Mouse (Mus musculus) inflammation-experienced regulatory T-cells, adult 6 months (primary cell): Measurements from ENCODE around the gene Rps6kb2. TPM values are rescaled to one million over a fixed set of nuclear protein-coding genes. Genes with fewer than 3 reads are reported as not detected.
A peak's percentile ranks its signal among the peaks of the same experiment; 100 is the strongest.

ENCODE experiments used
- ATAC-seq: one replicate; pipeline ENCODE4 v1.8.0; 2017
- polyA plus RNA-seq, 3 experiments: library from polyadenylated mRNA; unstranded; fragments of 100-300 nt; shearing (Covaris generic); gene quantifications; one replicate each; pipeline ENCODE4 v1.2.1; 2017

Rps6kb2 gene
- polyA plus RNA-seq, 3 experiments from 2014 or later: 26.3 to 35.3 (median 30.1) TPM

DNA sequence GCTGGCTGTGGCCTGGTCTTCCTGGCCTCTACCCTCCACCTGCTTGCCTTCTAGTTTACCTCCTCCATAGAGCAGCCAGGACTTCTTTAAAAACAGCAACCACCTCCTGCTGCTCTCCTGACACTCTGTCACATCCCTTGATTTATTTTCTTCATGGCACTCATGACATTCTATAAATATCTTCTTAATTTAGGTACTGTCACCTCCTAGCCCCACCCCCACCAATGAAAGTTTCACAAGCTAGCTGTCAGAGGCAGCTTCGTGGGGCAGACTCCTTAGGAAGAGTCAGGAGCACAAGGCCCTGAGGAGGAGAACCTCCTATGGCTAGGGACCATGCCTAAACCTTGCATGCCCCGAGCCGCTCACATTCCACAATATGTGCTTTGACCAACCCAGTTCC is 24.1 kb upstream of the Rps6kb2 start:
- no peak for ATAC-seq

DNA sequence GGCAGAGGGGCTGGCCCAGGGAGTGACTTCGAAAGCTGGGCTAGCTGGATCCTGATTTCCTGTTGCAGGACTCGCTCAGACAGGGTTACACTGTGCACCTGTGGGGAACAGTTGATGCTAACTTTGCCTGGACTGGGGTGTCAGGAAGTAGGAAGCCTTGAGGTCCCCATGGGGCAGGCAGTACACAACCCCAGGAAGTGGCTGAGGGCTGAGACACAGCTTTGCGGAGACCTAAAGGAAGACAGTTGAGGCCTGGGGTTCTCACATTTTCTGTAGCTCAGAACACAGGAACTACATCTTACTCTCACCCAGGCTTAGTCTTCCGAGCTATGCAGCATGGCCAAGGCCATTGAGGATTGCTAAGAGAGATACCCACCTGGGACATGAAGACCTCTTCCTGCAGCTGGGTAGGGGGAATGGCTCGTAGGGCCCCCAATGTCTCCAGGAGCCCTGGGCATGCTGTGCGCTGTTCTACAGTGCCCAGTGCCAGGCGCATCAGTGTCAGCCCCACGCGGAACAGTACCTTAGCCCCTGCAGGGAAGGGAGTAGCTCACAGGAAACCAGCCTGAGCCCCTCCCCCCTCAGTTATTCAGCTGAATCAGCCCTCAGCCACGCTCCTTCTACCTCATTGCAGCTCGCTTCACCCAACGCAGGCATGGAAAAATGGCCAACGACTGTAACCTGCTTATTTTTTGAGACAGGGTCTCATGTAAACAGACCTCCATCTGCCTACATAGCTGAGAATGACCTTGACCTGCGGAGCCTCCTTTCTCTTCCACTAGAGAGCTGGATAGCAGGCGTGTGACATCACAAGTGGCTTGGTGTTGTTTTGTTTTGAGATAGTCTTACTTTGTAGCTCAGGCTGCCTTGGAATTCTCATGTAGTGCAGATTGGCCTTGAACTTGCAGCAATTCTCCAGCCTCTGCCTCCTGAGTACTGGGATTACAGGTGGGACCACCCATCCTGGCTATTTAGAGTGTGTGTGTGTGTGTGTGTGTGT is 22.1 kb upstream of the Rps6kb2 start:
- peak; percentile 77 for ATAC-seq

DNA sequence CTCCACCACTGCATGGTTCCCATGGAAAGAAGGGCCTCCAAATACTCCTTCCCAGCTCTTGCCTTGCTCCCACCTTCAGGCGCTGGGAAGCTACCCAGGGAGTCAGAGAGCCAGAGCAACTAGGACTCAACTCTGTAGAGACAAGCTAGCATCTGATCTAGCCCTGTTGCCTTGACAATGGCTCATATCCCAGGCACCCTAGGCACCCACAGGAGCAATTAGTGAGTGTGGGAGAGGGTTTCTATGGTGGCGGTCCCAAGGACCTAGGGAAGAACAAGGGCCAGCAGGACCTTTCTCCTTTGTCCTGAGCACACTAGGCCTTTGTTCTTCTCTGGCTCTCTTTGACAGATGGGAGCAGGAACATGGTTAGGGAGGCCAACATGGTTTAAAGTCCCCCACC is 20.5 kb upstream of the Rps6kb2 start:
- no peak for ATAC-seq

- peak; percentile 19 for ATAC-seq
Measured at GRCm38 (mm10) chr19:4181892-4182291, 18.7 kb upstream of the Rps6kb2 start.

DNA sequence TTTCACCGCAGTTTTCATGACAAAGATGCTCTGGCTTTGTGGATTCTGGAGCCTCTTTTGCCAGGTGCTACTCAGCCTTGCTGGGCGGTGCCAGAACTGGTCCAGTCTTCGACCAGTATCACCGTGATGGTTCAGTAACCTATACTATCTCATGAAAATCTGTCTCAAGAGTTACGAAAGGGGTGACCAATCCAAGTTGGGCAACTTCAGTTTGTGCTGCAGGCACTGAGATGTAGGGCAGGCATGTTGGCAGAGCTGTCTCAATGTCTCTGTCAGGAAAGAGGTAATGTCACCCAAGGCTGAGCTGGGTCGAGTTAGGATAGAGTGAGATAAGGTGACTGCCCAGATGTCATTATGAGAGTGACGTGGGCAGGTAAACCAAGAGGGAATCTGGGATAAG is 17.3 kb upstream of the Rps6kb2 start:
- ATAC-seq: no peak

GRCm38 (mm10) chr19:4175368-4175947 is 12.3 kb upstream of the Rps6kb2 start, which contains the start of gene Carns1:
Carns1 (minus strand) TSS chr19:4175479.
- no peak for ATAC-seq

DNA sequence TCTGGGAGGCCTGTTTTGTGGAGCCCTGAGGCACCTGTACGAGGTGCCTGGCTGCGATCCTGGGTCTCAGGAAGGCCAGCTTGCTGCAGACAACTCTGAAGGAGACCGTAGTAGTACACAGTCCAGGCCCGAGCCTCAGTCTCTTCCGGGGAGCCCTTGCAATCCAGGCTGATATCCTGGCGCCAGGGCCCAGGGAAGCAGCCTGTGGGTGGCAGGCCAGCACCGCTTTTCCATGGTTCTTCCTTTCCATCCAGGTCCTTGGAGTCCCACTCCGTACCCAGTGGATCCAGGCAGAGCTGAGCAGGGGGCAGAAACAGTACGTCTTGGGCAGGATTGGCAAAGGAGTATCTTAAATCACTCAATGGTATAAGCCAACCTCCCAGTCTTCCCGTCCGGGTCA is 9.8 kb upstream of the Rps6kb2 start:
- ATAC-seq: no peak

DNA sequence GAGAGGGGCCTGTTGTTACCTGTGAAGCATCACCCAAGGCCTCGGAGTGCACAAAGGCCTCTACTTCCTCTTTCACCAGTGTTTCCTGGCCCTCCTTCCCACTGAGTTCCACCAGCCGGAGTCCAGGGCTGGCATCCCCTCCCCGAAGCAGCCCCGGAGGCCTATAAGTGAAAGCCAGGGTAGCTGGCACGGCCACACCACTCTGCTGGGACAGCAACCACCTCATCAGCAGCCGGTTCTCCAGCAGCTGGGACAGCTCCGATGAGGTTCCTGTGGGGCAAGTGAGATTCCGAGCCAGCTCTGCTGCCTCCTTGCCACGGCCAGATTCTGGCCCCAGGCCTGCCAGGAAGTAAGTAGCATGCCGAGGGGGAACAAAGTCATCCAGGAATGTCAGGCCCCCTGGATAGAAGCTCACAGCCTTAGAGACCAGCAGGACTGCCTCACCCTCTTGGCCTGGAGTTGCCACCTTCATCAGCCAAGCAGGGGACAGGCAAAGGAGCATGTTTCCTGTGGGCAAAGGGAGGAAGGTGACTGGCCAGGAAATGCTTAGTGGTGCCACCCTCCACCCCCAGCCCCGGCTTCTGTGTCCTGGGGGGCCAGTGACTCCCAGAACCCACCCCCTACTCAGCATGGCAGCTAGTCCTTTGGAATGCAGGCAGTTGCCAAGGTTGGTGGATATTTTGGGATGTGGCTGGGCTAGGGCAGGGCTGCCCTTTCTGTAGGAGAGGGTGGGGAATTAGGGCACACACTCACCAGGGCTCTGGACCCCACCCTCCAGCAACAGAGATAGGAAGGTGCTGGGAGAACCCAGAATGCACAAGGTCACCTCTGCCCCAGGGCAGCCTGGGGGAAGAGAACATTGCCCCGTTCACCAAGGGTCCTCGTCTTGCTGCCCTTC is 8.5 kb upstream of the Rps6kb2 start:
- ATAC-seq: no peak

DNA sequence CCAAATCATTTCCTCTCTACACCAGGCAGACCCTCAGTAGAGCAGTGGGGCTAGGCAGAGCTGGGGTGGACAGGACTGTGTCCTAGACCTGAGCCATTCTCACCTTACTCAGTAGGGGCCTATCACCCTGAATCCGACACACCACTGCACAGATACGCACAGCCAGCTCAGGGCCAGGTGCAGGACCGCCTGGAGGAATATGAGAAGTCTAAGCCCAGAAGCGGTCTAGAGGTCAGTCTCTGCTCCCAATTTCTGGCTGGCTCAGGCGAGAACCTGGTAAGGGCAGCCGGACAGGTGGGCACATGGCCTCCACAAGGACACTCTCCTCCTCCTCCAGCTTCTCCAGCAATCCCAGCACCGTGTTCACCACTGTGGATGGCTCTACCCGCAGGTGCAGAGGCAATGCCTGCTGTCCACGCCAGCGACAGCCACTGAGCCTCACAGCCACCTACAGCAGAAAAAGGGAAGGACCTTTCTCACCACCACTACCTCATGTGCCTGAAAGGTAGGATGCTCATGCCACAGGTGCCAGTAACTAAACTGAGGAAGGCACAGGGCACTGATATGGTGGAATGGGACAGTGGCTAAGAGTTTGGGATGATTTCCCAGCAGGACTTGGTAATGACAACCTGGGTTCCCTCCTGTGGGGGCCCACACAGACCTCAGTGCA is 7.7 kb upstream of the Rps6kb2 start:
- ATAC-seq: no peak

DNA sequence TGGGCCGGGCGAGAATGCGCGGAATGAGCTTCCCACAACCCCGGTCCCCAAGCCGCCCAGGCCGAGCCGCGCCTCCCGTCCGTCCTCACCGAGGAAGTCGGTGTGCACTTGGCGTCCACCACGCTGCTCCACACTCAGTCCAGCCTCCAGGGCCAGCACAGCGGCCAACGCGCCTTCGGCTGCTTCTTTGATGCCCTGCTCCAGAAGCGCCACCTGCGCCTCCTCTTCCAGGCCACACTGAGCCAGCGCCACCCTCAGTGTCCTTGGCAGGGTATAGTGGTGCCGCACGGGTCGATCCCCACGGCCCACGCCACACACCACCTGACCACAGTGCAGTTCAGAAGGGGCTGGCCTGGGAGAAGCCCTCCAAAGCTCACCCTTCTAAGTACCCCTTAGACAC is 6.7 kb upstream of the Rps6kb2 start:
- peak; percentile 16 for ATAC-seq

DNA sequence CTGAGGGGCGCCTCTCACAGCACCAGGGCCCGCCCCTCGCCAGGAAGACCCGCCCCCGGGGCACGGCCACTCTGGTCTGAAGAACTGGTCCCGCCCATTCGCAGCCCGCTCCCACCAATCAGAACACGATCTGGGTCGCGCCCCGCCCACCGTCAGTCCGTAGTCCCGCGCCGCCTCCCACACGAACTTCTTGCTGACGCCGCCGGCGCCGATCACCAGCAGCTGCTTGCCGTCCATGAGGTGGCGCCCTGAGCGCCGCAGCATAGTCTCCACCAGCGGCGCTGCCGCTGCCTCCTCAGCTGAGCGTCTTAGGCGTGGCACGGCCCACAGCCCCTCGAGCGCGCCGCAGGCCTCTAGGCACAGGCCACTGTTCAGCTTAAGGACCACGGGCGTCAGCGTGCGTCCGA is 6.2 kb upstream of the Rps6kb2 start:
- ATAC-seq: peak; percentile 96

- ATAC-seq: no peak
Measured at GRCm38 (mm10) chr19:4166678-4167476, 3.7 kb upstream of the Rps6kb2 start.

- no peak for ATAC-seq
Measured at GRCm38 (mm10) chr19:4164721-4165120, 1.6 kb upstream of the Rps6kb2 start.

GRCm38 (mm10) chr19:4164100-4164499 is 946 bp upstream of the Rps6kb2 start:
- ATAC-seq: no peak

DNA sequence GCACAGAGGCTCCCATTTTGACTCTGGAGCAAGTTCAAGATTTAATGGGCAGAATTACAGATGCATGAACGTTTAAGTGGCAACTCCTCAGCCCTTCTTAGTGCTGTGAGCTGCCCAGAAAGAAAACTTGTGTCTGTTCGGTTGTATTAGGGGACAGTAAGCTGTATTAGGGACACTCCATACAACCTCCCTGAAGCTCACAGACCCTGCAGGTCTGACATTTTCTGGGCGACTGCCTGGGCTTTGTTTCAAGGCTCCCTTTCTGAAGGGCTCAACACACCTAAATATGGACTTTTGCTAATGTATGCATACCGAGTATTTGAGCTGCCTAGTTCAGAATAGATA is 361 bp upstream of the Rps6kb2 start:
- no peak for ATAC-seq

- ATAC-seq: no peak
Measured at GRCm38 (mm10) chr19:4159049-4159448, 4.1 kb downstream of the Rps6kb2 start.

DNA sequence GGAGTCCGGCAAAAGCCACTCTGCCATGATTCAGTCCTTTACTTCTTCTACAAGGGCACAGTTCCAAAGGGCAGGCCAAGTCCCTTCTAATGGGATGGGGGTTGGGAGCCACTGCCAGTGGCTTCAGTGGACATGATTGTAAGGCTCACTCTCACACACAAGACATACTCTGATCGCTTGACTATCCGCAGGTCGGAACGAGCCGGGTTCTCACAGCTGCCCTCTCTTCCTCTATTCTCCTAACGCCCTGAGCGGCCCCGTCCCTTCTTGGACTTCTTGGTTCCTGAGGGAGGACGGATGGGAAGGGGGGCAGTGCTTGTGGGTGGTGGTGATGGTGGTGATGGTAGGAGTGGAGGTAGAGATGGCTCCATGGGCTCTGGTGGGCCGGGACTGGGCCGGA is 6.4 kb downstream of the Rps6kb2 start:
- no peak for ATAC-seq

DNA sequence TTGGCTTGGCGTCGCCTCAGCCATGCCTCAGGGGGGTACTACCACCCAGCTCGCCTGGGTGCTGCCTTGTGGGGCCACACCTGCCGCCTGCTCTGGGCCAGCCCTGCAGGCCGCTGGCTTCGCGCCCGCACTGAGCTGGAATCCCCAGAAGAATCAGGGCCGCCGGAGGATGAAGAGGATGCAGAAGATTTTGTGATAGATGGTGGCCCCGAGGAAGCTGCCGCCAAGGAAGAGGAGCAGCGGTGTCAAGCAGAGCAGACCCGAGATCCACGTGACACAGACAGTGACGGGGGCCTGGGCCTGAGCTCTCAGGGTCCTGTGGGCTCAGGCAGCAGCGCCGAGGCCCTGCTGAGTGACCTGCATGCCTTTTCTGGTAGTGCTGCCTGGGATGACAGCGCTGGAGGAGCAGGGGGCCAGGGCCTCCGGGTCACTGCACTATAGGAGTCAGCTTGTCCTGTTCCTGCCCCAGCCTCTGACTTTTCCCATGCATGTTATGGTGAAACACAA is 7.0 kb downstream of the Rps6kb2 start:
- ATAC-seq: no peak

DNA sequence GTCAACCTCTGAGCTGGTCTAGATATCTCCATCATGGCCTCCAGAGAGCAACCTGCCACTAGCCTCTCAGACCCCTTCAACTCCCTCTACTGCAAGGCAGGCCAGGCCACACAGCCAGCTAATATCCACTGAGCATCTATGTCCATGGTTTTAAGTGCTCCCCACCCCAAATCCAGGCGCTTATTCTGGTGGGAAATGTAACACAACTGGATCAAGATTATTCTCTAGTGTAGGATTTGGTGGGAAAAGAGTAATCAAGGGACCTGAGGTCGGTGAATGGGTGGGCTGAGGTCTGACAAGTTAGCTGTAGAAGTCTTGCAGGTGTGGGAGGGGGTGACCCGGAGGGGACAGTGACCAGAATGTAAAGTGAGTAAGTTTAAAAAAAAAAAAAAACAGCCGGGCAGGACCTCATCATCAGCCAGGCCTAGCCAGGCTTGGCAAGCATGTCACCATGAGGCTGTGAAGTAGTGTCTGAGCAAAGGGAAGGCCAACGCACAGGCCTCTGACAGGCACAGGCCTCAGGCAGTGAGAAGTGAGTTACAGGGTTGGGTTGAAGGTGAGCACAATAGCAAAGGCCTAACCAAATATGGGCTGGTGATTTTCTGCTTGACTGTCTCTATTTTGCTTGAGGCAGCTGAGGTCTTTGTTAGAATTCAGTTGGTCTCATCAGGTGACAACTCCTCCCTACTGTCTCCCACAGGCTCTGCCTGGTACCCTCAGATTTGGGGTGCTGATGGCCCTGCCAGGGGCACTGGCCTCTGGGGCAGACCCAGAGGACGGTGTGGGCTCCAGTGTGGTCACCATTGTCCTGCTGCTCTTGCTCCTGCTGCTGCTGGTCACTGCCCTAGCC is 7.7 kb downstream of the Rps6kb2 start:
- ATAC-seq: peak; percentile 50
